Mouse (Mus musculus) adipose tissue, adult 10 weeks (tissue): ENCODE results near the gene Sppl2b. TPM values are rescaled to one million over a fixed set of nuclear protein-coding genes. Genes with fewer than 3 reads are reported as not detected.

ENCODE experiments used
- polyA plus RNA-seq: library from polyadenylated mRNA; stranded (reverse); fragments of 350-450 nt; fragmentation: Illumina TruSeq; extraction: RNeasy Lipid Tissue Mini Kit (QIAGEN cat#74804); gene quantifications from one replicate; pipeline ENCODE4 v1.2.3, GENCODE M21; 2014; ENCODE audit warnings: low read depth, low replicate concordance

The Sppl2b gene
- polyA plus RNA-seq = 22.0 TPM

GRCm38 (mm10) chr10:80854913-80855748 is at the start of gene Sppl2b, which contains the start of gene Lsm7:
TSS of gene Sppl2b (plus strand) at chr10:80855275.
TSS of gene Lsm7 (minus strand) at chr10:80855209.

GRCm38 (mm10) chr10:80813366-80813765 is 41.7 kb upstream of the Sppl2b start, which contains the start of gene Jsrp1:
TSS of gene Jsrp1 (minus strand) at chr10:80813498.

GRCm38 (mm10) chr10:80826151-80827062 is 28.7 kb upstream of the Sppl2b start, which contains the start of gene Oaz1:
TSS of gene Oaz1 (plus strand) at chr10:80826656.

GRCm38 (mm10) chr10:80843931-80844547 is 11.0 kb upstream of the Sppl2b start, which contains the start of gene Lingo3:
TSS of gene Lingo3 (minus strand) at chr10:80844039.

GRCm38 (mm10) chr10:80871581-80871980 is 16.5 kb downstream of the Sppl2b start, which contains the start of gene Tmprss9:
TSS of gene Tmprss9 (plus strand) at chr10:80871848.

GRCm38 (mm10) chr10:80900318-80901247 is 45.5 kb downstream of the Sppl2b start, which contains the start of gene Timm13:
TSS of gene Timm13 (minus strand) at chr10:80900969.

GRCm38 (mm10) chr10:80917779-80918434 is 62.8 kb downstream of the Sppl2b start, which contains the start of gene Lmnb2:
TSS of gene Lmnb2 (minus strand) at chr10:80918245.

Other genes starting within 250 kb of the Sppl2b start
- 1.5 TPM for gene Gm49322, start 249.3 kb upstream of the Sppl2b start, polyA plus RNA-seq
- gene Csnk1g2, start 232.4 kb upstream of the Sppl2b start, polyA plus RNA-seq = 139 TPM
- 51.0 TPM for gene Btbd2, start 198.2 kb upstream of the Sppl2b start, polyA plus RNA-seq
- 248 TPM for gene Mknk2, start 177.2 kb upstream of the Sppl2b start, polyA plus RNA-seq
- 18.5 TPM for gene Mob3a, start 153.3 kb upstream of the Sppl2b start, polyA plus RNA-seq
- gene Izumo4, start 153.1 kb upstream of the Sppl2b start, polyA plus RNA-seq = 56.3 TPM
- 80.0 TPM for gene Ap3d1, start 113.0 kb upstream of the Sppl2b start, polyA plus RNA-seq
- 37.2 TPM for gene Dot1l, start 100.1 kb upstream of the Sppl2b start, polyA plus RNA-seq
- 31.2 TPM for gene Sf3a2, start 57.1 kb upstream of the Sppl2b start, polyA plus RNA-seq
- 48.9 TPM for gene Plekhj1, start 56.6 kb upstream of the Sppl2b start, polyA plus RNA-seq
- gene Amh, start 50.0 kb upstream of the Sppl2b start, polyA plus RNA-seq = 0.19 TPM
- gene Jsrp1, start 41.8 kb upstream of the Sppl2b start, polyA plus RNA-seq = not detected
- gene Oaz1, start 28.6 kb upstream of the Sppl2b start, polyA plus RNA-seq = 485 TPM
- gene Lingo3, start 11.2 kb upstream of the Sppl2b start, polyA plus RNA-seq = not detected
- gene Lsm7, start 66 bp upstream of the Sppl2b start, polyA plus RNA-seq = 80.8 TPM
- 0.10 TPM for gene Tmprss9, start 16.6 kb downstream of the Sppl2b start, polyA plus RNA-seq
- 135 TPM for gene Timm13, start 45.7 kb downstream of the Sppl2b start, polyA plus RNA-seq
- 11.7 TPM for gene Lmnb2, start 63.0 kb downstream of the Sppl2b start, polyA plus RNA-seq
- gene Gadd45b, start 74.8 kb downstream of the Sppl2b start, polyA plus RNA-seq = 7.9 TPM
- 5.7 TPM for gene Gng7, start 159.7 kb downstream of the Sppl2b start, polyA plus RNA-seq
- not detected for gene Diras1, start 170.4 kb downstream of the Sppl2b start, polyA plus RNA-seq
- gene Slc39a3, start 182.2 kb downstream of the Sppl2b start, polyA plus RNA-seq = 17.6 TPM
- gene Sgta, start 204.9 kb downstream of the Sppl2b start, polyA plus RNA-seq = 94.7 TPM
- 18.0 TPM for gene Thop1, start 214.8 kb downstream of the Sppl2b start, polyA plus RNA-seq
- 0.15 TPM for gene Creb3l3, start 243.6 kb downstream of the Sppl2b start, polyA plus RNA-seq